Mouse (Mus musculus) C2C12 (cell line): Measurements from ENCODE around the gene Dcst2. TPM values are rescaled to one million over a fixed set of nuclear protein-coding genes. Genes with fewer than 3 reads are reported as not detected.

Source experiments
- H3K27me3 ChIP-seq: one replicate; pipeline ENCODE4 v1.6.1; 2011; ENCODE audit not compliant: control insufficient read depth, insufficient read depth, insufficient read length
- H3K36me3 ChIP-seq: one replicate; pipeline ENCODE4 v1.6.1; 2011; ENCODE audit not compliant: control insufficient read depth, insufficient read depth
- H3K4me3 ChIP-seq: one replicate; pipeline ENCODE4 v1.5.1; 2011; ENCODE audit warnings: mild to moderate bottlenecking, control low read depth; ENCODE audit not compliant: poor library complexity, insufficient read depth, severe bottlenecking
- H3K79me2 ChIP-seq: one replicate; pipeline ENCODE4 v1.6.1; 2011; ENCODE audit not compliant: control insufficient read depth, insufficient read depth
- H3K79me3 ChIP-seq: one replicate; pipeline ENCODE4 v1.6.1; 2011; ENCODE audit warnings: low read depth, control low read depth
- H3ac ChIP-seq: one replicate; pipeline ENCODE3; 2011; ENCODE audit warnings: low read depth; ENCODE audit not compliant: control insufficient read depth, insufficient read length
- CEBPB ChIP-seq: IDR thresholded peaks from one replicate; pipeline ENCODE4 v1.6.1; 2011; ENCODE audit warnings: low read depth, mild to moderate bottlenecking, control low read depth, moderate library complexity
- CTCF ChIP-seq: IDR thresholded peaks from one replicate; pipeline ENCODE4 v1.5.1; 2011; ENCODE audit not compliant: control insufficient read depth, insufficient read depth, insufficient read length
- FOSL1 ChIP-seq: IDR thresholded peaks from one replicate; pipeline ENCODE4 v1.8.0; 2011; ENCODE audit warnings: mild to moderate bottlenecking, low read length; ENCODE audit not compliant: poor library complexity, insufficient read depth, severe bottlenecking
- MAX ChIP-seq: IDR thresholded peaks from one replicate; pipeline ENCODE4 v1.6.1; 2011; ENCODE audit warnings: mild to moderate bottlenecking, control low read depth
- MYOD1 ChIP-seq: IDR thresholded peaks from one replicate; pipeline ENCODE4 v1.6.1; 2011; ENCODE audit warnings: low read depth; ENCODE audit not compliant: control insufficient read depth, insufficient read length
- MYOG ChIP-seq: IDR thresholded peaks from one replicate; pipeline ENCODE4 v1.6.1; 2011; ENCODE audit not compliant: control insufficient read depth, insufficient read length; ENCODE audit errors: extremely low read depth
- USF1 ChIP-seq: IDR thresholded peaks from one replicate; pipeline ENCODE4 v1.6.1; 2011; ENCODE audit warnings: low read depth, mild to moderate bottlenecking, control low read depth, moderate library complexity
- polyA plus RNA-seq: library from polyadenylated mRNA; unstranded; fragments of >200 nt; fragmentation: generic; extraction: Trizol; gene quantifications from one replicate; pipeline ENCODE4 v1.2.1, GENCODE M21; 2012; ENCODE audit warnings: missing spikeins

Dcst2 gene
- polyA plus RNA-seq, 1 experiment: 0.01 TPM

DNA sequence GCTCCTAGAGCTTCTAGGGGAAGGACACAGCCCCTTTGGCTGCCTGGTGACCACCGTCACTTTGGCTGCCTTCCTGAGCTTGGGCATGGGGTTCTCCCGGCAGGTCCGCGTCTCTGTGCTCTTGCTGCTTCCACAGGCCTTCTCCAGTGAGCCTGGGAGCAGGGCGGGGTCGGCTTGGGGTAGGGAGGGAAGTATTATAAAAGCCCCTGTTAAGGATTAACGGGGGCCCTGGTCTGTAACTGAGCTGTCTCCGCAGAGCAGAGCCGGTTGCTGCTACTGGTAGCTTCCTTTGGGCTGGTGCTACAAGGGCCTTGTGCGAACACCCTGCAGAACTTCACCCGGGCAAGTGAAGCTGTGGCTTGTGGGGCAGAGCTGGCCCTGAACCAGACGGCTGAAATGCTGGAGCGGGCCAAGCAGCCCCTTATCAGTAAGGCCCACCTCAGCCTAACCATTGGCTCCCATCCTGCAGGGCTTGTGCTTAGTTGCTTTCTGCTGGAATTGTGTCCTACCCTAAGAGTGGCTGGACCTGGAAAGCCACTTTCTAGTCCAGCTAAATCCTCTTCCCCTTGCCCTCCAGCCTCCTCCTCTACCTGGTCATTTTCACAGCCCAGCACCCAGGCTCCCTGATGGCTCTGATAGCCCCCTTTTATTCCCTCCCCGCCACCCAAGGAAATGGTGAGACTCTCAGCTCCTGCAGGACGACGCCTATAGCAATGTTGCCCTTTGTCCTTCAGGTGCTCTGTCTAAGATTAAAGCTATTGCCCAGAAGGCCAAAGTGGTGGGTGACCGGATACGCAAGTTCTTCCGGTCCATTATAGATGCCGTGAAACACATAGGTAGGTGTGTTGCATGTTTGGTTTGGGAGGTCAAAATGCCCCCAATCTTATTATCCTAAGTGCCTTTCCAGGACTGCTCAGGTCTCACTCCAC, 4.0 kb downstream of the Dcst2 start:
- Histone ChIP-seq H3ac (no peak overlapping the region), H3K4me3 (no peak overlapping the region), H3K79me3 (no peaks in the 10 kb centered on the region), H3K36me3 (no peaks in the 10 kb centered on the region), H3K79me2 (no peaks in the 10 kb centered on the region), H3K27me3 (peaks cover 41% of the 10 kb centered on the region)
- TF ChIP-seq CTCF (no peak), USF1 (no peak), CEBPB (no peak), FOSL1 (no peak), MYOG (no peak), MAX (no peak), MYOD1 (no peak)

GRCm38 (mm10) chr3:89367338-89367737, 5.6 kb downstream of the Dcst2 start:
- TF ChIP-seq USF1 (peak; percentile 46), CTCF (no peak)
- Histone ChIP-seq H3K79me3 (no peaks in the 10 kb centered on the region), H3K4me3 (no peak overlapping the region)

GRCm38 (mm10) chr3:89373581-89374231, 11.9 kb downstream of the Dcst2 start:
- no peak overlapping the region for H3ac ChIP-seq
- peaks cover under 1% of the 10 kb centered on the region for H3K36me3 ChIP-seq
- no peaks in the 10 kb centered on the region for H3K79me3 ChIP-seq
- peaks cover 7% of the 10 kb centered on the region for H3K27me3 ChIP-seq
- H3K4me3 ChIP-seq: no peak overlapping the region
- TF ChIP-seq CTCF: no peak
- no peak for TF ChIP-seq MAX
- TF ChIP-seq USF1: no peak
- TF ChIP-seq MYOG: no peak
- no peak for TF ChIP-seq MYOD1
- no peak for TF ChIP-seq CEBPB
- TF ChIP-seq FOSL1: no peak
- H3K79me2 ChIP-seq: no peaks in the 10 kb centered on the region

More at GRCm38 (mm10) chr3:89367338-89367737, 5.6 kb downstream of the Dcst2 start:
- Histone ChIP-seq H3ac (no peak overlapping the region), H3K36me3 (no peaks in the 10 kb centered on the region), H3K79me2 (no peaks in the 10 kb centered on the region), H3K27me3 (peaks cover 41% of the 10 kb centered on the region)

- Histone ChIP-seq H3K79me2 (peaks cover under 1% of the 10 kb centered on the region), H3K4me3 (no peak overlapping the region), H3K27me3 (no peaks in the 10 kb centered on the region), H3K36me3 (peaks cover 15% of the 10 kb centered on the region), H3ac (no peak overlapping the region), H3K79me3 (no peaks in the 10 kb centered on the region)
- no peak for TF ChIP-seq CTCF
- TF ChIP-seq FOSL1: no peak
- TF ChIP-seq CEBPB: no peak
- TF ChIP-seq MYOD1: no peak
- TF ChIP-seq MAX: no peak
- no peak for TF ChIP-seq USF1
- TF ChIP-seq MYOG: no peak
Observed at GRCm38 (mm10) chr3:89377831-89378230, 16.1 kb downstream of the Dcst2 start.

GRCm38 (mm10) chr3:89378394-89379067, 16.8 kb downstream of the Dcst2 start:
- TF ChIP-seq CEBPB: no peak
- peak; percentile 94 for TF ChIP-seq CTCF
- TF ChIP-seq USF1: no peak
- no peak for TF ChIP-seq MYOD1
- TF ChIP-seq MYOG: no peak
- TF ChIP-seq FOSL1: no peak
- H3K79me3 ChIP-seq: no peaks in the 10 kb centered on the region
- peaks cover 15% of the 10 kb centered on the region for H3K36me3 ChIP-seq
- peaks cover 8% of the 10 kb centered on the region for H3K79me2 ChIP-seq
- no peaks in the 10 kb centered on the region for H3K27me3 ChIP-seq
- H3K4me3 ChIP-seq: no peak overlapping the region
- H3ac ChIP-seq: peak overlapping the region; percentile 27
